Mouse (Mus musculus) midbrain, embryonic 11.5 days (tissue): ENCODE results near the gene Nt5m. TPM values are rescaled to one million over a fixed set of nuclear protein-coding genes. Genes with fewer than 3 reads are reported as not detected.

Source experiments
- polyA plus RNA-seq: library from polyadenylated mRNA; unstranded; fragments of >200 nt; fragmentation: Nextera tagmentation; extraction: Ambion mirVana; gene quantifications from 2 replicates; pipeline ENCODE4 v1.2.1, GENCODE M21; 2014

The Nt5m gene
- polyA plus RNA-seq, 1 experiment from 2014 or later: 38.8 TPM

Other genes starting within 250 kb of the Nt5m start
- gene Olfr223, start 246.2 kb upstream of the Nt5m start, polyA plus RNA-seq: not detected in 2 replicates
- 55.9 and 69.5 TPM in 2 replicates for gene Mprip, start 178.1 kb upstream of the Nt5m start, polyA plus RNA-seq
- gene Pld6, start 51.8 kb upstream of the Nt5m start, polyA plus RNA-seq: 0.36 and 0.79 TPM in 2 replicates
- 27.4 and 28.2 TPM in 2 replicates for gene Flcn, start 29.4 kb upstream of the Nt5m start, polyA plus RNA-seq
- 252 and 256 TPM in 2 replicates for gene Cops3, start 391 bp downstream of the Nt5m start, polyA plus RNA-seq
- 43.3 and 49.3 TPM in 2 replicates for gene Med9, start 108.8 kb downstream of the Nt5m start, polyA plus RNA-seq
- gene Rasd1, start 125.5 kb downstream of the Nt5m start, polyA plus RNA-seq: 0.68 and 0.75 TPM in 2 replicates
- 5.8 and 6.0 TPM in 2 replicates for gene Pemt, start 207.0 kb downstream of the Nt5m start, polyA plus RNA-seq